Mouse (Mus musculus): ENCODE data around the gene Fto. TPM values are rescaled to one million over a fixed set of nuclear protein-coding genes. Genes with fewer than 3 reads are reported as not detected.

Gene Fto
- polyA plus RNA-seq, 1 experiment from 2014 or later, result 97.3 TPM

DNA sequence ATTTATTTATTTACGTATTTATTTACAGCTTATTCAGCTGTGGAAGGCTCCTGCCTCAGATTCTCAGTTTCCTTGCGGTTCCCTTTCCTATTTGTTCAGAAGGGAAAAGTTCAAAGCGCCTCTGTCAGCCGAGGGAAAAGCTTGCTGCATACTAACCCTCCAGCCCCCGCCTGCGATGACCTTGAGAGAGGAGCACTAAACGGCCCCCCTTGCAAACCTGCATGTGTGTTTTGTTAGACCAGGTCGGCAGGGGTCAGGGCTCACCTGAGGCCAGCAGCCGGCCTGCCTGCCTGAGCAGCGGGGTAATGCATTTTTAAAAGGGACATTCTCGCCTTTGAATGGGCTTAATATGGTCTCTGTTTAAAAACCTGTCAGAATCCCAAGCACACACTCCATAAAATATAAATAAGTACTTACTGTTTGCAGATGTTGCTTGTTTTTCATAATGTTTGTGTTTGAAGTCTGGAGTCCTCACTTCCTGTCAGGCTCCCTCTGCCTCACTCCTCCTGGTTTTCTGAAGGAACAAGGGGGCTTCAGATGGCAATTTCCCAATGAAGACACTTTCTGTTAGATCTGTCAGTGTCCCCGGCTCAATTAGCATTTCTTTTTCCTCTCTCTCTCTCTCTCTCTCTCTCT is 400.5 kb downstream of the Fto start:
- Histone ChIP-seq H3K4me2 (ENCODE audit: low read depth, severe bottlenecking) (peak overlapping the region; percentile 40), H3K27me3 (ENCODE audit: control insufficient read depth, insufficient read depth, low read length) (peaks cover 53% of the 10 kb centered on the region), H3K4me1 (ENCODE audit: control insufficient read depth, insufficient read depth, low read length) (peaks cover 16% of the 10 kb centered on the region), H3K9me3 (ENCODE audit: control insufficient read depth, low read length) (no peaks in the 10 kb centered on the region), H3K27ac (replicated peaks; ENCODE audit: low read depth, low read length) (no peak overlapping the region; the same call in 1 of the 2 replicates), H3K4me3 (ENCODE audit: low read depth, low read length) (no peak overlapping the region), H3K36me3 (ENCODE audit: control insufficient read depth, insufficient read depth, low read length) (no peaks in the 10 kb centered on the region), H3K9ac (ENCODE audit: low read length) (no peak overlapping the region)
- DNase-seq (ENCODE audit: low spot score), result peak; percentile 86
- ATAC-seq (ENCODE audit: insufficient number of reproducible peaks, low FRiP score, low TSS enrichment, low read depth), result no peak
- WGBS, result 2% methylated on average over 12 of the region's 12 CpGs

DNA sequence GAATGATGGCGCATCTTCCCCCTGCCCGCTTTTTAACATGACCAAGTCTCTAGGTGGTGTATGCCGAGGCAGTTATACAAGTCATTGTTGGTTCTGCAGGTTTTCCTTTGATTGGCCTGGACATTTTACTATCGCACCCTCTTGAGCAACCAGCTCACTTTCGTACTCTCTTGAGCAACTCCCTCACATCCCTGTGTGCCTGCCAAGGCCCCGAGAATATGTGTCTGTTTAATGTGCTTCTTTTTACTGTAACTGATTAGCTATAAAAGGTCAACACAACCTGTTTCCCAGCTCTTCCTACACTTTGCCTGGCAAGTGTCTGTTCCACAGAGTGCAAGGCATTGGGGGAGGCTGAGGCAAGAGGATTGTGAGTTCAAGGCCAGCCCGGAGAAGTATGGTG is 401.4 kb downstream of the Fto start:
- no peak overlapping the region for H3K9ac ChIP-seq (ENCODE audit: low read length)
- 74% methylated on average over 7 of the region's 7 CpGs for WGBS
- no peak overlapping the region for H3K27ac ChIP-seq (replicated peaks; ENCODE audit: low read depth, low read length)
- H3K4me1 ChIP-seq (ENCODE audit: control insufficient read depth, insufficient read depth, low read length), result peaks cover 16% of the 10 kb centered on the region
- H3K4me3 ChIP-seq (ENCODE audit: low read depth, low read length), result no peak overlapping the region
- no peak overlapping the region for H3K4me2 ChIP-seq (ENCODE audit: low read depth, severe bottlenecking)
- peaks cover 47% of the 10 kb centered on the region for H3K27me3 ChIP-seq (ENCODE audit: control insufficient read depth, insufficient read depth, low read length)
- no peaks in the 10 kb centered on the region for H3K9me3 ChIP-seq (ENCODE audit: control insufficient read depth, low read length)
- H3K36me3 ChIP-seq (ENCODE audit: control insufficient read depth, insufficient read depth, low read length), result no peaks in the 10 kb centered on the region
- ATAC-seq (ENCODE audit: insufficient number of reproducible peaks, low FRiP score, low TSS enrichment, low read depth) (no peak), DNase-seq (ENCODE audit: low spot score) (no peak)

DNA sequence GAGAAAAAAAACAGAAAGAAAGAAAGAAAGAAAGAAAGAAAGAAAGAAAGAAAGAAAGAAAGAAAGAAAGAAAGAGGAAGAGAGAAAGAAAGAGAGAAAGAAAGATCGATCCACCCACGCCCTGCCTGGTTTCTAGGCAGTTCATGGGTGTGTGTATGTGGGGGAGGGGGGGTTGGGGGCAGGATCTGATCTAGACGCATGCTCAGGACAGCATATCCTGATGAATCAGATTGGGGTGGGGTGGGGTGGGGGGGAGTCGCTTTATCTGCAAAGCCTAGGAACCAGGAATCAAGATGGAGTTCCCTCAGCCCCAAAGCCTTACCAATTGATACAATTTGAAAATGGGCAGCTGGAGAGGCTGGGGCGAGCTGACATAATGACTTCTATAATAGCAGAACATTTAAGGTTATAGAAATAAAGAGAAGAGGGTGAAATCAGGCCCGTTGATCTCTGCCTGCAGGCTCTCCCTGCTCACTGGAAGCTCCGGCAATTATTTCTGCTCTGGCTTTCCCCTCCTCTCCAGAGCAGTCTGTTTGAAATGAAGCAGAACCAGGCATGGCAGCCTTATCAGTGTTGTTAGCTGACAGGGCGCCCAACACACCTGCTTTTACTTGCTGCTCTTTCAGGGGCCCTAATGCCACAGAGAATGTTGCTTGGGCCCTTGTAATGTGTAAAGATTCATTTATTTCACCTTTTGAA is 402.2 kb downstream of the Fto start:
- Histone ChIP-seq H3K4me1 (ENCODE audit: control insufficient read depth, insufficient read depth, low read length) (peaks cover 16% of the 10 kb centered on the region), H3K4me3 (ENCODE audit: low read depth, low read length) (no peak overlapping the region), H3K9ac (ENCODE audit: low read length) (no peak overlapping the region), H3K27me3 (ENCODE audit: control insufficient read depth, insufficient read depth, low read length) (peaks cover 43% of the 10 kb centered on the region), H3K9me3 (ENCODE audit: control insufficient read depth, low read length) (no peaks in the 10 kb centered on the region), H3K4me2 (ENCODE audit: low read depth, severe bottlenecking) (no peak overlapping the region), H3K27ac (replicated peaks; ENCODE audit: low read depth, low read length) (no peak overlapping the region), H3K36me3 (ENCODE audit: control insufficient read depth, insufficient read depth, low read length) (no peaks in the 10 kb centered on the region)
- 19% methylated on average over 8 of the region's 8 CpGs for WGBS
- DNase-seq (ENCODE audit: low spot score) (peak; percentile 41), ATAC-seq (ENCODE audit: insufficient number of reproducible peaks, low FRiP score, low TSS enrichment, low read depth) (no peak)

Other genes with a start within 250 kb of the Fto start
- gene Rbl2, start 243.5 kb upstream of the Fto start, polyA plus RNA-seq (2014; fragmentation: Nextera tagmentation; extraction: Ambion mirVana), result 8.6 and 8.8 TPM in 2 replicates
- 45.4 and 45.6 TPM in 2 replicates for gene Aktip, start 113.5 kb upstream of the Fto start, polyA plus RNA-seq (2014; fragmentation: Nextera tagmentation; extraction: Ambion mirVana)
- 15.4 and 16.2 TPM in 2 replicates for gene Rpgrip1l, start 263 bp upstream of the Fto start, polyA plus RNA-seq (2014; fragmentation: Nextera tagmentation; extraction: Ambion mirVana)

Data from limb, embryonic 11.5 days (tissue).